Mouse (Mus musculus) heart, adult 9 months (tissue): ENCODE data around the gene Fam166a.

Source experiments
- DNase-seq, 2 experiments: peaks; one replicate each; pipeline ENCODE4 v3.0.0; 2022; ENCODE audit warnings: low spot score in 2 of 2

Gene Fam166a

GRCm38 (mm10) chr2:25185625-25186574 is 32.6 kb upstream of the Fam166a start:
- peak in 1 of 2 experiments; percentile 33 for DNase-seq

GRCm38 (mm10) chr2:25186575-25186930 is 32.0 kb upstream of the Fam166a start:
- no peak for DNase-seq

GRCm38 (mm10) chr2:25187841-25188240 is 30.7 kb upstream of the Fam166a start:
- no peak for DNase-seq

- DNase-seq = peak; percentile 85 to 86
Observed at GRCm38 (mm10) chr2:25193330-25193770, 25.2 kb upstream of the Fam166a start.

- DNase-seq = no peak
Observed at GRCm38 (mm10) chr2:25194006-25194405, 24.5 kb upstream of the Fam166a start.

GRCm38 (mm10) chr2:25194486-25195171 is 23.9 kb upstream of the Fam166a start:
- no peak for DNase-seq

- peak; percentile 79 to 87 for DNase-seq
Observed at GRCm38 (mm10) chr2:25195211-25196156, 23.1 kb upstream of the Fam166a start.

GRCm38 (mm10) chr2:25196172-25196954 is 22.2 kb upstream of the Fam166a start, which contains the start of gene Tor4a:
Tor4a (minus strand) TSS chr2:25196886.
- peak; percentile 91 to 97 for DNase-seq

GRCm38 (mm10) chr2:25197191-25197590 is 21.4 kb upstream of the Fam166a start:
- no peak for DNase-seq

- no peak for DNase-seq
Observed at GRCm38 (mm10) chr2:25197946-25198345, 20.6 kb upstream of the Fam166a start.

GRCm38 (mm10) chr2:25200631-25201030 is 17.9 kb upstream of the Fam166a start:
- DNase-seq = no peak

- DNase-seq = no peak
Observed at GRCm38 (mm10) chr2:25203631-25204214, 14.8 kb upstream of the Fam166a start.

GRCm38 (mm10) chr2:25207593-25207992 is 11.0 kb upstream of the Fam166a start:
- no peak for DNase-seq

- DNase-seq = peak in 1 of 2 experiments; percentile 14
Observed at GRCm38 (mm10) chr2:25210686-25211085, 7.9 kb upstream of the Fam166a start.

GRCm38 (mm10) chr2:25211121-25211670 is 7.3 kb upstream of the Fam166a start, which contains the start of gene Nelfb:
Nelfb (minus strand) TSS chr2:25211489.
- DNase-seq = peak; percentile 91 to 92

- DNase-seq = no peak
Observed at GRCm38 (mm10) chr2:25213266-25213865, 5.2 kb upstream of the Fam166a start.

- no peak for DNase-seq
Observed at GRCm38 (mm10) chr2:25214444-25214843, 4.1 kb upstream of the Fam166a start, which contains the start of gene Stpg3. Stpg3 (minus strand) TSS chr2:25214637.

- no peak for DNase-seq
Observed at GRCm38 (mm10) chr2:25217666-25218065, 879 bp upstream of the Fam166a start.

- DNase-seq = no peak
Observed at GRCm38 (mm10) chr2:25221331-25221772, 2.8 kb downstream of the Fam166a start.
